Mouse (Mus musculus) cerebellum, adult 18-20 months (tissue): ENCODE data around the gene Adcy10.
A peak's percentile ranks its signal among the peaks of the same experiment; 100 is the strongest.

Experiments used
- DNase-seq, 2 experiments: peaks; one replicate each; pipeline ENCODE4 v3.0.0; 2021

Adcy10 gene

DNA sequence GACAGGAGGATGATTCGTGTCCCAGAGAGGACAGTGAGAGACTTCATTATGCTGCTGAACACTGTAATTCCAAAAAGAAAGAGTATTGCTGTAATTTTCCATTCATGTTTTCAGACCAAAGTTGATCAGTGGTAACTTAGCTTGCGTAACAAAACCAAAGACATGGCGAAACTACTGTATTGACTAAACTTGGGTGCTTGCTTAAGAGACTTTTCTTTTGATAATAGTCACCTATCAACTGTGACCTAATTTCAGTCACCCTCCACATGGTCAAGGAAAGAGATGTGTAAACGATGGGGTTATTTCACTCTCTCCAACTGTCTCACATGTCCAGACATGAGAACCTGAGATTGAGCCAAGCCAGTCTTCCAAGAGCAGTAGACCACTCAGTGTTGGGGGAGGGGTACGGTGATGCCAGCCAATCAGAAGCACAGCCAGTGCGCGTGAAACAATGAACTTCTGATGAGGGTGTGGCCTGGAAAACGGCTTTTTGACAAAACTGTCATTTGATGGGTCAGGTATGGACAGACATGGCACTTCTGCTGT lies at the start of gene Adcy10:
Gene Adcy10 (plus strand): TSS at position 496 of the 546 bp plus-strand sequence.
- DNase-seq: no peak

DNA sequence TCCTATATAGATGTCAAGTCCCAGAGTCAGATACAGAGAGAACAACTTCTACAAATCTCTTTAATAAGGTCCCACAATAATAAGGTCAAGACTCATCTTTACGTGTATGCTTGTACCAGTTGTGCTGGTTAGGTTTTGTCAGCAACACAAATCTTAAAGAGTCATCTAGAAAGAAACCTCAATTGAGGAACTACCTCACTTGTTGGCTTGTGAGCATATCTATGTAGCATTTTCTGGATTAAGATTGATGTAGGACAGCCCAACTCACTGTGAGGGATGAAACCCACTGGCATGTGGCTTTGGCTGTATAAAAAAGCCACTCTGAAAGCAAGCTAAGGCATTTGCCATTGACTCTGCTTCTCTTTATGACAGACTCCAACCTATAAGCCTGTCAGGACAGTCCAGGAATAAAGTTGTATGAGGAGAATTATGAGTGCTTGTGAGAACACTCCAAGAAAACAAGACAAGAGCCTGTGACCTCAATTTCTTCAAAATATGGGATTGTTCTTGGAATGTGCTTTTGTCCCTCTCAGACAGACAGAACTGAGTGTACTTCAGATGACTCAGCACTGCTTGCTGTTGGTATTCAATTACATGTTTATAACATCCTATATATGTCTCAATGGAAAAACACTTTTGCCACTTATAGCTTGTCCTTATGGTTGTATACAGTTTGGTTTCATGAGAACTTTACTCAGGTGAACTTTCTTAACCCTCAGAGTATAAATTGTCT lies 46.5 kb upstream of the Adcy10 start:
- no peak for DNase-seq

DNA sequence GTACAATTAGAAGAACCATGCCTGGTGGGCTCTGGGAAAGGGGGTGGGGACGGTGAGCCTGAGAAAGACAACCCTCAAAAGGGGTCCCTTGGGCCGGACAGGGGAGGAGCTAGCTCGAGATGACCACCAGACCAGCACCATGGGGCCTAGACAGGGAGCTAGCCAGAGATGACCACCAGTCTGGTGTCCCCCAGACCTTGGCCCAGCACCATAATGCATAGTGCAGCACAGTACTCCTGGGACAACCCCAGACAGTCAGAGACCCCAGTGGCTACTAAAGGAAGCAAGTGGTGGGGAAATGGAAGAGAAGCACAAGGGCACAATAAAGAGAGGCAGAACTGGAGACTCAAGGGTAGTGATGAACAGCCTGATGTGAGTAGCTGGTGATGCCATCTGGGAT lies 44.2 kb upstream of the Adcy10 start:
- DNase-seq: peak in 1 of 2 experiments; percentile 3

DNA sequence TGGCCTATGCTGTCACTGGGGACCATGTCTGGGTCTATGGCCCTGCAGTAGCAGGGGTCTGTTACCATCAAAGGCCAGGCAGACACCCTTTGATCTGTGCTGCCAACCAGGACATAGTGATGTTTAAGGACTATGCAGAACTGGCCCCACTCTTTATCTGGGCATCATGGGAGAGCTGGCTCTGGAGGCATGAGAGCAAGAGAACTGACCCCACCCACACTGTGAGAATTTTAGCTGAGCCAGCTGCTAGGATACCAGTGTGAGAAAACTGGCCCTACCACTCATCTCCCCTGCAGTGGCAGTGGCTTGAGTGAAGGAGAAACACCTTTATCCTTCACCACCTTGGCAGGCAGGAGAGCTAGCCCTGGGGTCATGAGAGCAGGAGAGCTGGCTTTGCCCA lies 43.8 kb upstream of the Adcy10 start:
- DNase-seq: no peak

DNA sequence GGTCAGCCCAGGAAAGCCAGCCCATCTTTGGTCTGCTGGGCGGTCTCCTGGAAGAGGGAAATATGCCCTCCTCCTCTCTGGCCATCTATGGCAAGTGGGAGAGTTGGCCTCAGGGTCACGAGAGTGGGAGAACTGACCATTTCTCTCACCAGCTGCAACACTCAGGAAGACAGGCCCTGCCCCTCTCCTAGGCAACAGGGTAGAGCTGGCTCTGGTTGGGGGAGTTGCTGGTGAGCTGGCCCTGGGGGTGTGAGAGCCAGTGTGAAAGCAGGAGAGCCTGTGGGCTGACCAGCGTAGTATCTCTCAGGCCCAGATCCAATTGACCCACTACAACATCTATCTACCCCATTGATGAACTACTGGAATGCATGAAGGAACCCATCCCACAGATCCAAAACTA lies 43.3 kb upstream of the Adcy10 start:
- DNase-seq: no peak

DNA sequence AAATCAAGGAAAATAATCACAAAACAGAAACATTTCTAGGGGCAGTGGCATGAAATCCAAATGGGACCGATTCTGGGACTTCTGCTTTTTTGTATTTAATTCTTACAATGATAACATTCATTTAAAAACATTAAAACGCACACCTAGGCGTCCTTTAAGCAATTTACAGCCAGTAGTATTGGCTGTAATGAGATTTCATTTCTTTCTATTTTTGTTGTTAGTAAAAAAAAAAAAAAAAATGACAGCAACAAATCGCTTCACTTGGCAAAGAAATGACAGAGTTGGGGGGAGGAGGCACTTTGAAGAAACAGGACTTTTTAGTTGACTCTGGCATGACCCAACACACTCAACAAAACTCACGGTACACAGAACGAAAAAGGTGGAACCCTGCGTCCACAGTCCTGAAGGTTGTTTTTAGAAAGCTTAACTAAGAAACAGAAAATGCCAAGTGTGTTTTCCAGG lies 25.9 kb upstream of the Adcy10 start:
- no peak for DNase-seq

DNA sequence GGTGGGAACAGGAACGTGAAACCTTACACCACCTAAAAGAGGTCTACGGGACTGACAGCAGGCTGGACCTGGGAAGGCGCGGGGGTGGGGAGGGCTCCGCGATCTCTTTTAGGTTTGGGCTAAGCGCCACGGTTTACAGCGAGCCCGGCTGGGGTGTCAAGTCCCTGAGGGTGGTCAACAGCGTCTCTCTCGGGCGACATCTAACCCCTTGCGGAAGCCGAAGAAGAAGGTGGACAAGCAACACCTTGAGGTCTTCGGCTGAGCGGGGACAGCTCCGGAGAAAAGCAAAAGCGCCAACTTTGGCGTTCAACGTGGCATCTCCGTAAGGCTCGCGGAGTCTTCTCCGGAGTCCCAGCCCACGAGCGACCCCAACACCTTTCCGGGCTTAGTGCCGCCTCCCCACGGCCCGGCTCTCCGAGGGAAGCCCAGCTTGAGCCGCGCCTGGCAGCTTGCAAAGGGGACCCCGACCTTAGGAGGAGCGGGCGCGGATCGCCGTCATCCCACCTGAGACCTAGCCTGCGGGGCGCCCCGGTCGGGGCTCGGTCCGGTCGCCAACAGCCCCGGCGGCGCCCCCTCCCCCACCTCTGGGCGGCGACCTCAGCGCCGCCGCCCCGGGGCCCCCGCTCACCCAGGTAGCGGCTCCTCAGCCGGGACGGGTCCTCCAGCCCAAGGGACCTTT lies 25.3 kb upstream of the Adcy10 start:
- peak; percentile 71 to 73 for DNase-seq

DNA sequence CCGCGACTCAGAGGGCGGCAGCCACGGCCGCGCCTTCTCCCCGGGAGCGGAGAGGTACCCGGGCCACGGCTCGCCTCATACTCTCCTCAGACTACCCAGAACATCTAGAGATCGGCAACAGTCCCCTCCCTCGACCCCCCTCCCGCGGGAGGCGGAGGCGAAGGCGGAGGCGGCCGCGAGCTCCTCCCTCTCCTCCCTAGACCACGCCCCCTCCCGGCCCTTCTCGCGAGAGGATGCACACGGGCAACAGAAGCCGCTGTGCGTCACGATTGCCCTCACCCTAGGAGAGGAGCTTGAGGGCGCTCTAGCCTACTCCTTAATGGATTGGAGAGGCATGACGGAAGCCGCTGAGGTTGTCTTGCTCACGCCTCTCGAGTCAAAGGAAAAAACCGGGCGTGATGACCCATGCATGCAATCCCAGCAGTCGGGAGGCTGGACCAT lies 24.6 kb upstream of the Adcy10 start, which contains the start of the genes Dcaf6 and Mpc2:
Gene Dcaf6 (minus strand): TSS at position 116 of the 441 bp plus-strand sequence.
Gene Mpc2 (plus strand): TSS at position 278 of the 441 bp plus-strand sequence.
- DNase-seq: peak; percentile 99 to 100

DNA sequence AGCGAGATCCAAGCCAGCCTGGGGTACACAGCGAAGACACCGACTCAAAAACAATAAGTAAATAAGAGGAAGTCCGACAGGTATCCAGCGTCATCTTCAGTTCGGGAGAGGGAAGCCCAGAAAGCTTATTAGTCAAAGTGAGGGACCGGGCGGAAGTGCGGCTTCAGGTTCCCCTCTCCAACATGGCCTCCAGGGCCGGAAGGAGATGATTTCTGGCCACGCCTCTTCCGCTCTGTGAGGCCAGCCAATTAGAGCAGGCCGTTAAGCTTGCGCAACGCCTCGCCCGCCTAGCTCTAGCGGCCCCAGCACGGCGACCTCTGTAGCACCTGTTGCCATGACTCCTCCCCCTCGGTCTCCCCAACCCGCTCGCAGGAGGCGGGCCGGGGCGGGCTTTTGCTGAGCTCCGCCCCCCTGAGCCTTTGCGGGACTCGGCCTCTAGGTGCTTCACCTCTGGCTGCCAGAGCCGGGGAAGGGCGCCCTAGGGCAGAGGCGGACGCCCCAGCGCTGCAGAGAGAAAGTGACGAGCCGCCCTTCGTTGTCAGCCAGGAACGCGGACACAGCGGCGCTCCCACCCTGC lies 24.1 kb upstream of the Adcy10 start:
- peak; percentile 99 to 100 for DNase-seq

DNA sequence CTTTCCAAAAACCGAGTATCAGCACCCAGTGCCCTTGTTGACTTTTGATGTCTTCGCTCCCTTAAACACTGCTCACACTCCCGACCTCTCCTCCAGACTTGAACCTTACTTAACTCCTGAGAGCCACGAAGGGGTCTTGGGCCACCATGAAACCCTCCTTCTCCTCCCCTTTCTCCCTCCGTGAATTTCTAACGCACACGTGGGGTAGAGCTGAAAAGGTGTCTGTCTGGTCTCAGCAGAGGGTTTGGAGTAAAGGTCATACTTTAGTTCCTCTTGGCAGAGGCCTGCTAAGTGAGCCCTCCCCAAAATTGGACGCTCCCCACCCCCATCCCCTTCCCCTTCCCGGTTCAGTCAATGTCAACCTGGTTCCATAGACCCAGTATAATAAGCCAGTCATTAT lies 23.3 kb upstream of the Adcy10 start:
- peak in 1 of 2 experiments; percentile 23 for DNase-seq

DNA sequence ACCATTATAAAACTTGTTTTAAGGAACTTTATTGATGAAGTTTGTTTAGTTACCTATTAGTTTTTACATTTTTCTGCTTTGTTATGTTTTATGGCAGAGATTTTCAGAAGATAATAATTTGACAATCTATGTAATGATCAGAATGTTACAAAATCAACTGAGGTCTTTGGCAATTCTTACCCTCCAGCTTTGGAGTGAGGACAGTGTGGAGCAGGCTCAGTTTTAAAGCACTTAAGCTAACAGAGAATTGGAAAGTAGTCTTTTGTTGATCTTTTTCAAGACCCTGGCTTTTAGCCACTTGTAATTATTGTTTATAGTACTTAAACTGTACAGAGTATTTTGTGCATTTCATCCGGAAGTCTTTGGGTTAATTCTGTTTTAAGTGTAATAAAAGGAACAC lies 22.1 kb upstream of the Adcy10 start:
- no peak for DNase-seq

DNA sequence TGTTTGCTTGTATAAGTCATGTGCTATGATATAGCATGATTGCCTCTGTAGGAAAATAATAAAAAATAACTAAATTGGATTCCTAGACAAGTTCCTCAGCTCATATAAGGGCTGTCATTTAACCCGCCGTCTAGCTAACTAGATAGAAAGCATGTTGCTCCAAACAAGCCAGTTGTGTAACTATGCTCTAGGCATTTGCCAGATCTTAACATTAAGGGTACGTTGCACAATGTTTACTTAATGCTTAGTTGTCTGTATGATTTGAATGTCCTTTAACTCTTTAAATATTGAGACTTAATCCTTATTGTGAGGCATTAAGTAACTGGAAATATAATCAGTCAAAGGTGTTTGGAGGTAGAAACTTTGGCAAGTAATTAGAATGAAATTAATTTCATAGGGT lies 20.4 kb upstream of the Adcy10 start:
- no peak for DNase-seq

DNA sequence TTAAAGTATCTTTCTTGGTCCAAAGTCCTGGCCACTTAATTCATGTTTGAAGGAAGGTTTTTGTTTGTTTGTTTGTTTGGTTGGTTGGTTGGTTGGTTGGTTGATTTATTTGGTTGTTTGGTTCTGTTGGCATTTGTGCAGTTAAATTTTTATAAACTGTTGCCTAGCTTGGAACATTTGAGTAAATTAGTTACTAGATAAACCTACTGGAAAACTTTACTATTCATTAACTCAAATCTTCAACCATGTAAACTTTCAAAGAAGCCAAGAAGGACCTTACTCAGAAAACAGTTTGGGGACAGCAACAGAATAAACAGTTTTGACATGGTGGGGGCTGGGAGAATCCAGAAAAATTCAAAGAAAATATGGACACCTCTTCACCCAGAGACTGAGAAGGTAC lies 16.0 kb upstream of the Adcy10 start:
- no peak for DNase-seq

DNA sequence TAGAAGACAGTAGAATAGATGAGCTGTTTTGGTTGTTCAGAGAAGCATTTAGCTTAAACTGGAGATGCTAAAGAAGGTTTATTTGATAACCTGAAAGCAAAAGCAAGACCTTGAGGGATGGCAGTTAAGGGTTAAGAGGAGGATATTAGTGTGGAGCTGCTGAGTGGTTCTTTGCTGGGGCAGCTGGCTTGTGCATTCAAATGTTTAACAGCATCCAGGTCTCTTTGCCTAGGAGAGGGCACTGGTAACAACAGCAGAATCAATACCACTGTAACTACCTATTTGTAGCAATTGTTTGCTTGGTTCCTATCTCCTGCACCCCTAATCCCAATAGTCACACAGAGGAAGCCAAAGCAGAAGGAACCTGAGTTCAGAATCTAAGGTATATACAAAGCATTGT lies 15.3 kb upstream of the Adcy10 start:
- DNase-seq: no peak

DNA sequence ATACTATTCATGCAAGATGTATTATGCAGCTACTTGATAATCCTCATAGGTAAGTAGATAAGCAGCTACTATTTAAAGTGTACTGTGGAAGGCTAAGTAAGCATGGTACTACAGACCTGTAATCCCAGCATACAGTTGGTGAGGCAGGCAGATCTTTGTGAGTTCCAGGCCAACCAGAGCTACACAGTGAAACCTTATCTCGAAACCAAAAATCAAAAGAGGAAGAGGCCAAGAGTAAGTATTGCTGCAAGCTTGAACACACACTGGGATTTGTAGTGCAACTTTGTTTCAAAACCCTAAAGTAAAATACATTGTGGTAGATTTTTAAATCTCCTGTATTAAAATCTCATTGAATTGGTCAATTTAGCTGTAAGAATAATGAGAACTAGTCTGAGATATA lies 13.5 kb upstream of the Adcy10 start:
- no peak for DNase-seq

DNA sequence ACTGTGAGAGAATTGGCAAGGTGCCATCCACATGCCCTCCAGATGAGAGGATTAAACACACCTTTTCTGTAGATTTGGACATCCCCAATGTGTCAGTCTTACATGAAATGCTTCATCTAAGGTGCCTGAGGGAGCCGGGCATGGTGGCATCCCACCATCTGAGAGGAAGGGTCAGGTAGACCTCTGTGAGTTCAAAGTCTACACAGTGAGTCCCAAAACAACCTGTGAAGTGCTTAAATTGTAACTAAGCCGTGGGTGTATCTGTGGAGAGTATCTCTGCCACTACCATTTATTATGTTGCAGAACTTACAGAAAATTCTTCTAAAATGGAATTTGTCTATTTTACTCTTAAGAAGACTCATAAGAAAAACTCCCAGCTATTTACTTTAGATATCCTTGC lies 1.1 kb downstream of the Adcy10 start:
- DNase-seq: no peak

DNA sequence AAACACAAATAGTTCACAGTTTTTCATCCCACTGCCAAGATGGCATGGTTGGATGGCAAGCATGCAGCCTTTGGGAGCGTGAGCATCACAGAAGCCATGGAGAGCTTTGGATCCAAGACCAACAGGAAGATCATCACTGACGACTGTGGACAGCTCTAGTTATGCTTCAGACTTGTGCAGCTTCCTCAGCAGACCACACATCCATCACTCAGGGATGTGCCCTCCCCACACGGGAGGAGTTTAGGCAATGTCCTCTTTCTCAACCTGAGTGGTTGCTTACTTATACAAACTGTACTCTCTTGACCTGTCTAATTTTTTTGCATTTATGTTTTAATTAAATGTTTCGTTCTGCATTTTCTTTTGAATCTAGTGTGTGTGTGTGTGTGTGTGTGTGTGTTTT lies 4.2 kb downstream of the Adcy10 start:
- DNase-seq: no peak

DNA sequence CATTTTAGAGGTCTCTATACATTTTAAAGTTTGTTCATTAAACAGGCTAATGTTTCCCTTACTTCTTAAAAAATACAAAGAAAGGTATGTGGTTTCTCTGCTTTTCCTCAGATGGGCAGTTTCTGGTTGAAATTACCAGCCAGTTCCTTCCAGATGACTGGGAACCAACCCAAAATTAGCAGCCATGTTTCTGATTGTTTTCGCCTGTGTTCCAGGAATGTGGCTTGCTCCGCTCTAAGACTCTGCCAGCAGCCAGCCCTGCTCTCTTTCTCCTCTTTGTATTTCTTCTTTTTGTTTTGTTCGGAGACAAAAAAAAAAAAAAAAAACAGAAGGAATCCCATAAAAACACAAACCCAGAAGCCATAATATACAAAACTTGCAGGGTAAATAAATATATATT lies 13.9 kb downstream of the Adcy10 start:
- DNase-seq: no peak

DNA sequence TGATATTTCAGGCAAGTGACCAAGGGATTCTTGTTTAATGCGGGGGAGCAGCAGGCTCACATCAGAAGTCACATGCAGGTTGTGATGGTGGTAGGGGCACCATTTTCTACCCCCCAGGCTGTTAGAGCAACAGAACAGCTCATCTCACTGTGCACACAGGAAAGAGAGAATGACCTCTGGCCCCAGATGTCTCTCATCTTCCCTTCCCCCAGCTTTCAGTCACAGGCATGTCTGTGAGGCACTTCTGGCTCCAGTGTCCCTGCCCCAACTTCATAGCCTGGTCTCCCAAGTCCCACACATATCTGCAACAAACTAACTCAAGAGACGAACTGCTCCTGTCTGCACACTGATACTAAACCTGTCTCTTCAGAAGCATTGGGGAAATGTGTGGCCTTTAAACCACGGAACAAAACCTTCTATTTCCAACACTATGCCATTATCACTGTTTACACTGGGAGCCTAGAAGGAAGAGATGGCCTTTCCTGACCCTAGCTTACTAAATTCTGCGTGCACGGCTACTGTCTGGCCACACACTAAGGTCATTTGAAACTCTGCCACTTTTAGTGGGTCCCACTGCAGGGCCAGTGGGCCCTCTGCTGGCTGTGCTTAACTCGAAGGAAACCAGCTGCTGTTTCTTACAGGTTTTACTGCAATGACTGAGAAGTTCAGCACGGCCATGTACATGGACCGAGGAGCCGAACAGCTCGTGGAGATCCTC lies 18.5 kb downstream of the Adcy10 start:
- DNase-seq: no peak

DNA sequence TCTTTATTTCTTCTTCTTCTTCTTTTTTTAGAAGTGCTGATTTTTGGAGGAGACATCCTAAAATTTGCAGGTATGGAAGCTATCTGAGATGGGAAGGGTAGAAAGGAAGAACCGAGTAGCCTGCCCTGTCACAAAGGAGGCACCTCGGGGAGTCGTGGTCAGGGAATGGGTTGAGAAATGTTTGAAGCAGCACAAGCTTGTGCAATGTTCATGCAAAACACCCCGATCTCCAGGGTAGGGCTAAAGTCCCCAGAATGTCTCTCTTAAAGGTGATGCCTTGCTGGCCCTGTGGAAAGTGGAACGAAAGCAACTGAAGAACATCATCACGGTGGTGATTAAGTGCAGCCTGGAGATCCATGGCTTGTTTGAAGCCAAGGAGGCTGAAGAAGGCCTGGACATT lies 21.3 kb downstream of the Adcy10 start:
- DNase-seq: no peak

DNA sequence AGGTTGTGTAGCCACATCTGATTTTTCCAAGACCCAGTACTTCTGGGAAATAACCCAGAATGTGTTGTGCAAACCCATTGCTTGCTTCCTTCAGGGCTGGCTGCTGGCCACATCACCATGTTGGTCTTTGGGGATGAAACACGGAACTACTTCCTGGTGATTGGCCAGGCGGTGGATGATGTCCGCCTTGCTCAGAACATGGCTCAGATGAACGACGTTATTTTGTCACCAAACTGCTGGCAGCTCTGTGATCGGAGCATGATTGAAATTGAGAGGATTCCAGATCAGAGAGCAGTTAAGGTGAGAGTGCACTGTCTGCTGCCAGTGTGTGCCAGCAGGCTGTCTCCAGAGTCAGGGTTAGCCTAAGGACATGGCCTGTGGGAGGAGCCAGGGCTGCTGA lies 25.2 kb downstream of the Adcy10 start:
- DNase-seq: no peak

DNA sequence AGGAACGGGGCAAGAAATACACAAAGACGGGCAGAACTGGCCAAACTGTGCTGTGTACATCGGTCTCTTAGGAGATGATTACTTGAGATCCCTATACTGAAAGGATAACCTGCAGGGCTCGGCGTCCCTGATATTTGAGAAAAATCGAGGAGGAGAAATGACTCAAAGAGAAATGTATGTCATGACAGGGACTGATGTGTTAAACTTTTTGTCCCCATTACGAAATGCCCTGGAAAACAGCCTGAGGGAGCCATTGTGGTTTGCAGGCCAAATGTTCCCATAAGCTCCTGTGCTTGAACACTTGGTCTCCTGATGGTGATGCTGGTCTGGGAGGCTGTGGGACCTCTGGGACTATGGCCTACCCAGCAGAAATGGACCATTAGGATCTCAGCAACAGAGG lies 35.7 kb downstream of the Adcy10 start:
- DNase-seq: no peak

DNA sequence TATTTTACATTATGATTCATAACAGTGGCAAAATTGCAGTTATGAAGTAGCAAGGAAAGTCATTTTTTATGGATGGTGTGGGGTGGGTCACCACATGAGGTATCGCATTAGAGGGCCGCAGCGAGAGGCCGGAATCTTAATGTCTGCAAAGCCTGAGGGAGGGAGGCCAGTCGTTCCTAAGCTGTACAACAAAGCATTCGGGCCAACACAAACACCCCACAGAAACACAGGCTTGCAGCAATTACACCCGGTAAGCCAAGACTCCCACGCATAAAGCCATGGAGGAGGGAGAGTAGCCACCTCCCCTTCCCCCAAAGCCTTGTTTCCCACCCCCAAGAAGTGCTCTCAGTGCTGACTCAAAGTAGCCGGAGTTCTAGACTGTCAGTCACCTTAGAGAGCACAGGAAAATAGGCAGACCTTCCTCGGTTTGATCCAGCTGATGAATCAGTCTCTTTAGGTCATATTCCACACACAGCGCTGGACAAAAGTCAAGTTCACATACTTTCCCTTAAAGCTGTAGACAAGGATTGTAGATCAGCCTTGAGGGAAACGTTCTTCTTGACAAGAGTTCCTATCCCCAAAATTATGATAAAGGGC lies 51.2 kb downstream of the Adcy10 start:
- no peak for DNase-seq
